Mouse (Mus musculus): Measurements from ENCODE around the gene Gnaz. TPM values are rescaled to one million over a fixed set of nuclear protein-coding genes. Genes with fewer than 3 reads are reported as not detected.

Gene Gnaz
- polyA plus RNA-seq, 1 experiment, result 0.37 TPM

DNA sequence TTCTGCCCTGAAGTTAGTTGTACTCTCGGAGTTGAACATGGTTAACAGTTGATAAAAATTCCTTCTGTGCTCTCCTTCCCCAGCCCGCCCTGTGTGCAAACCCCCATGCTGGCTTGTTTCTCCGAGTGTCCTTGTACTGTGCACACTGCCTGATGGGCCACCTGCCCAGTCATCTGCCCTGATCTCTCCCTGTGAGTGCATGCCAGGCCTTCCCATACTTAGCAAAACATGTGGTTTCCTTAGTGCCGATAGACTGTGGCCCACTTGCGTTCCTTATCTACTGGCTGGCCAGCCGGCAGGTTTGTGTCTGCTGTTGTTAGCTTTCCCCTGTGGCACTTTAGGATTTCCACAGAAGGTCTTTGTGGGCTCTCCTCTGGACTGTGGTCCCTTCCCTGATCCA, 87.1 kb downstream of the Gnaz start:
- Histone ChIP-seq H3K27me3 (ENCODE audit: control insufficient read depth, insufficient read depth, insufficient read length) (no peaks in the 10 kb centered on the region), H3K4me3 (ENCODE audit: insufficient read depth, poor library complexity, severe bottlenecking) (no peak overlapping the region), H3ac (ENCODE audit: control insufficient read depth, insufficient read length, low read depth) (no peak overlapping the region), H3K79me2 (ENCODE audit: control insufficient read depth, insufficient read depth) (no peaks in the 10 kb centered on the region), H3K79me3 (ENCODE audit: low read depth) (no peaks in the 10 kb centered on the region), H3K36me3 (ENCODE audit: control insufficient read depth, insufficient read depth) (no peaks in the 10 kb centered on the region)
- TF ChIP-seq MYOD1 (IDR thresholded peaks at IDR 0.05; ENCODE audit: control insufficient read depth, insufficient read length, low read depth) (no peak), CTCF (IDR thresholded peaks at IDR 0.05; ENCODE audit: control insufficient read depth, insufficient read depth, insufficient read length) (no peak), CEBPB (IDR thresholded peaks at IDR 0.05; ENCODE audit: low read depth) (no peak)

GRCm38 (mm10) chr10:75055672-75056071, 88.7 kb downstream of the Gnaz start:
- Histone ChIP-seq H3K36me3 (ENCODE audit: control insufficient read depth, insufficient read depth) (no peaks in the 10 kb centered on the region), H3K4me3 (ENCODE audit: insufficient read depth, poor library complexity, severe bottlenecking) (no peak overlapping the region), H3K79me2 (ENCODE audit: control insufficient read depth, insufficient read depth) (no peaks in the 10 kb centered on the region), H3K79me3 (ENCODE audit: low read depth) (no peaks in the 10 kb centered on the region), H3ac (ENCODE audit: control insufficient read depth, insufficient read length, low read depth) (no peak overlapping the region), H3K27me3 (ENCODE audit: control insufficient read depth, insufficient read depth, insufficient read length) (no peaks in the 10 kb centered on the region)
- TF ChIP-seq CTCF (IDR thresholded peaks at IDR 0.05; ENCODE audit: control insufficient read depth, insufficient read depth, insufficient read length) (no peak), MYOG (IDR thresholded peaks at IDR 0.05; ENCODE audit: control insufficient read depth, extremely low read depth, insufficient read length) (no peak), USF1 (IDR thresholded peaks at IDR 0.05; ENCODE audit: low read depth) (no peak), MAX (IDR thresholded peaks at IDR 0.05) (no peak)

DNA sequence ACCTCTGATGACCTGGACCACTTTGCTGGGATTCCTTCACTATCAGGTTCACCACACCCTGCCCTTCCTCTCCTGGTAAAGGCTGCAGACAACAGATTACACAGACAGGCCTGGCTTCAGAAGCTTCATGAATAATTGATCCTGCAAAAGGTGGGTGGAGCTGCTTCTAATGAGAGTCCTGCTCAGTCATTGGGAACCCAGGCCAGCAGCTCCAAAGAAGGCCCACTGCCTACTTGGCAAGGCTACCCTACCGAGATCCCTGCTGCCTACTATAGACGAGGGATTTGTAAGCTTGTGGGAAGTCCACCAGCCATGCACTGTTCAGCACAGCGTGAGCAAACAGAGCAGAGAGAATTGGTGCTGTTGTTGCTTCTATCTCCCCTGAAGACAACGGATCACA, 89.3 kb downstream of the Gnaz start:
- no peak for TF ChIP-seq USF1 (IDR thresholded peaks at IDR 0.05; ENCODE audit: low read depth)
- TF ChIP-seq MAX (IDR thresholded peaks at IDR 0.05), result no peak
- no peak for TF ChIP-seq FOSL1 (IDR thresholded peaks at IDR 0.05; ENCODE audit: insufficient read depth, low read length, poor library complexity, severe bottlenecking)
- TF ChIP-seq MYOD1 (IDR thresholded peaks at IDR 0.05; ENCODE audit: control insufficient read depth, insufficient read length, low read depth), result no peak
- TF ChIP-seq CTCF (IDR thresholded peaks at IDR 0.05; ENCODE audit: control insufficient read depth, insufficient read depth, insufficient read length), result no peak
- no peak for TF ChIP-seq CEBPB (IDR thresholded peaks at IDR 0.05; ENCODE audit: low read depth)
- Histone ChIP-seq H3K4me3 (ENCODE audit: insufficient read depth, poor library complexity, severe bottlenecking) (no peak overlapping the region), H3K27me3 (ENCODE audit: control insufficient read depth, insufficient read depth, insufficient read length) (no peaks in the 10 kb centered on the region), H3ac (ENCODE audit: control insufficient read depth, insufficient read length, low read depth) (no peak overlapping the region), H3K36me3 (ENCODE audit: control insufficient read depth, insufficient read depth) (no peaks in the 10 kb centered on the region), H3K79me3 (ENCODE audit: low read depth) (peaks cover 4% of the 10 kb centered on the region), H3K79me2 (ENCODE audit: control insufficient read depth, insufficient read depth) (peaks cover 6% of the 10 kb centered on the region)

DNA sequence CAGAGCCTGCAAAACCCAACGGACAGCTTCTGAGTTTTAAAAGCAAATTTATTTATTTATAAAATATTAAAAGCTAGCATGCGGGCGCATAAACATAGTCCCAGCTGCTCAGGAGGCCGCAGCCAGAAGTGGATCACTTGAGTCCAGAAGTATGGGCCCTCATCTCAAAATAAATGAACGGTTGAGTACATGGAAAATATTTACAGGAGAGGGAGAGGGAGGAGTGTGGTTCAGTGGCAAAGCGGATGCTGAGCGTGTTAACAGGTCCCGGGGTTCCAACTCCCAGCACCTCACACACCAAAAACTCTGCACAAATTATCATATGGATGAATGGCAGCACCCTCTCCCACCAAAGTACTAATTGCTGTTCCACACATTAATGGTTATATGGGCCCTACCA, 91.4 kb downstream of the Gnaz start:
- Histone ChIP-seq H3K4me3 (ENCODE audit: insufficient read depth, poor library complexity, severe bottlenecking) (no peak overlapping the region), H3K79me2 (ENCODE audit: control insufficient read depth, insufficient read depth) (peaks cover 27% of the 10 kb centered on the region), H3ac (ENCODE audit: control insufficient read depth, insufficient read length, low read depth) (no peak overlapping the region), H3K79me3 (ENCODE audit: low read depth) (peaks cover 21% of the 10 kb centered on the region), H3K36me3 (ENCODE audit: control insufficient read depth, insufficient read depth) (no peaks in the 10 kb centered on the region), H3K27me3 (ENCODE audit: control insufficient read depth, insufficient read depth, insufficient read length) (no peaks in the 10 kb centered on the region)
- no peak for TF ChIP-seq CEBPB (IDR thresholded peaks at IDR 0.05; ENCODE audit: low read depth)
- no peak for TF ChIP-seq MYOD1 (IDR thresholded peaks at IDR 0.05; ENCODE audit: control insufficient read depth, insufficient read length, low read depth)
- no peak for TF ChIP-seq MYOG (IDR thresholded peaks at IDR 0.05; ENCODE audit: control insufficient read depth, extremely low read depth, insufficient read length)
- TF ChIP-seq USF1 (IDR thresholded peaks at IDR 0.05; ENCODE audit: low read depth), result no peak
- no peak for TF ChIP-seq CTCF (IDR thresholded peaks at IDR 0.05; ENCODE audit: control insufficient read depth, insufficient read depth, insufficient read length)
- no peak for TF ChIP-seq MAX (IDR thresholded peaks at IDR 0.05)
- TF ChIP-seq FOSL1 (IDR thresholded peaks at IDR 0.05; ENCODE audit: insufficient read depth, low read length, poor library complexity, severe bottlenecking), result no peak

DNA sequence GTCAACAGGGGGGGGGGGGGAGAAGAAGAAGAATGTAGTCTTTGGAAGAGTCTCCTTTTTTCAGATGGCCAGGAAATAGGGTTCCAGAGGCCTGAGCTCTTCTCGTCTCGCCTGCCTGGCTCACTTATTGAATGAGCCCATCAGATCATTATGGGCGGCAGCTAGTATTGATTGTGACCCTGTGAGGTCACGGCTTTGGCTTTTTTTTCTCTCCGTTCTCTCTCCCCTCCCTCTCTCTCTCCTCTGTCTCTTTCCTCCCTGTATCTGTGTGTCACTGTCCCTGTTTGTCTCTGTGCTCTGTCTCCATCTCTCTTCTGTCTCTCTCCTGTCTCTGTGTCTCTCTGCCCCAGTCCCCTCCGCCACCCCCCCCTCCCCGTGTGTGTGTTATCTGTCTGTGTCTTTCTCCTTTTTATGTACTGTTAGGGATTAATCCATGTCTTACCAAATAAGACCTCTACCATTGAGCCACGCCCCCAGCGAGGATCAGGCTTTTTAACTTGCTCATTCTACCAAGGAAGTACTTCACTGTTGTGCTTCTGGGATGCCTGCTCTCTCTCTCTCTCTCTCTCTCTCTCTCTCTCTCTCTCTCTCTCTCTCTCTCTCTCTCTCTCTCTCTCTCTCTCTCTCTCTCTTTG, 91.9 kb downstream of the Gnaz start:
- Histone ChIP-seq H3K27me3 (ENCODE audit: control insufficient read depth, insufficient read depth, insufficient read length) (no peaks in the 10 kb centered on the region), H3K36me3 (ENCODE audit: control insufficient read depth, insufficient read depth) (no peaks in the 10 kb centered on the region), H3K4me3 (ENCODE audit: insufficient read depth, poor library complexity, severe bottlenecking) (no peak overlapping the region), H3ac (ENCODE audit: control insufficient read depth, insufficient read length, low read depth) (no peak overlapping the region), H3K79me2 (ENCODE audit: control insufficient read depth, insufficient read depth) (peaks cover 32% of the 10 kb centered on the region), H3K79me3 (ENCODE audit: low read depth) (peaks cover 26% of the 10 kb centered on the region)
- TF ChIP-seq MYOG (IDR thresholded peaks at IDR 0.05; ENCODE audit: control insufficient read depth, extremely low read depth, insufficient read length) (no peak), USF1 (IDR thresholded peaks at IDR 0.05; ENCODE audit: low read depth) (no peak), CTCF (IDR thresholded peaks at IDR 0.05; ENCODE audit: control insufficient read depth, insufficient read depth, insufficient read length) (no peak), CEBPB (IDR thresholded peaks at IDR 0.05; ENCODE audit: low read depth) (no peak), MYOD1 (IDR thresholded peaks at IDR 0.05; ENCODE audit: control insufficient read depth, insufficient read length, low read depth) (no peak), FOSL1 (IDR thresholded peaks at IDR 0.05; ENCODE audit: insufficient read depth, low read length, poor library complexity, severe bottlenecking) (no peak), MAX (IDR thresholded peaks at IDR 0.05) (no peak)

DNA sequence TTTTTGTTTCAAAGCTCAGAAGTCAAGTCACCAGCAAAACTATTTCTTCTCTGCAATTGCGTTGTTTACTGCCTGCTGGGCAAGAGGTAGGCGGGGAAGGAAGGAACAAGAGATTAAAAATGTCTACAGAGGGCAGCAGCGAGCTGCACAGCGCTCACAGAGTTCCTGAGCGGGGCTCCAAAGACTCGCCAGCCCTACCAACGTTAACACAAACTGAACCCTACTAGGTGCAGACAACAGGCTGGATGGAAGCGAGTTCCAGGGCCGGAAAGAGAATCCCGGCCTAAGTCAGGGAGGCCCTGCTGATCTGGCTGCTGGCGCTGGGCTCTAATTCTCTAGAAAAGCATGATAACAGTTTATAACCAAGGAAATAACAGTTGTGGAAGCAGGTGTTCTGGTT, 92.4 kb downstream of the Gnaz start:
- H3K4me3 ChIP-seq (ENCODE audit: insufficient read depth, poor library complexity, severe bottlenecking), result peak overlapping the region; percentile 11
- H3ac ChIP-seq (ENCODE audit: control insufficient read depth, insufficient read length, low read depth), result peak overlapping the region; percentile 18
- peaks cover 37% of the 10 kb centered on the region for H3K79me2 ChIP-seq (ENCODE audit: control insufficient read depth, insufficient read depth)
- H3K36me3 ChIP-seq (ENCODE audit: control insufficient read depth, insufficient read depth), result peaks cover under 1% of the 10 kb centered on the region
- TF ChIP-seq USF1 (IDR thresholded peaks at IDR 0.05; ENCODE audit: low read depth), result no peak
- TF ChIP-seq MYOG (IDR thresholded peaks at IDR 0.05; ENCODE audit: control insufficient read depth, extremely low read depth, insufficient read length), result no peak
- no peak for TF ChIP-seq MYOD1 (IDR thresholded peaks at IDR 0.05; ENCODE audit: control insufficient read depth, insufficient read length, low read depth)
- TF ChIP-seq CTCF (IDR thresholded peaks at IDR 0.05; ENCODE audit: control insufficient read depth, insufficient read depth, insufficient read length), result peak; percentile 75
- H3K27me3 ChIP-seq (ENCODE audit: control insufficient read depth, insufficient read depth, insufficient read length), result no peaks in the 10 kb centered on the region
- H3K79me3 ChIP-seq (ENCODE audit: low read depth), result peaks cover 31% of the 10 kb centered on the region
